Mouse (Mus musculus) CH12.LX (cell line): ENCODE results near the gene AB124611. TPM values are rescaled to one million over a fixed set of nuclear protein-coding genes. Genes with fewer than 3 reads are reported as not detected.
"Not testable (repeated sequence)": the region's sequence is repeated elsewhere in the genome, so short reads cannot be mapped to it uniquely, and the experiment has no call there.

Experiments
- DNase-seq: peaks from one replicate; pipeline ENCODE4 v3.0.0-alpha.2; 2013; ENCODE audit errors: extremely low read depth
- H3K27ac ChIP-seq: 2 replicates; pipeline ENCODE4 v1.5.1; 2012; ENCODE audit warnings: low read depth, mild to moderate bottlenecking, control low read depth, moderate library complexity; ENCODE audit not compliant: insufficient read depth
- H3K27me3 ChIP-seq: replicated peaks from 2 replicates; pipeline ENCODE3; 2012; ENCODE audit warnings: inconsistent platforms
- H3K36me3 ChIP-seq, 2 experiments: replicated peaks in 1 of 2; 2 replicates each; pipeline versions ENCODE3 to v1.6.1; 2012; ENCODE audit warnings: inconsistent platforms in 1 of 2, low read length in 1 of 2, mild to moderate bottlenecking in 1 of 2, mixed read lengths in 1 of 2, moderate library complexity in 1 of 2; ENCODE audit not compliant: control insufficient read depth in 1 of 2, insufficient read depth in 1 of 2
- H3K4me1 ChIP-seq, 2 experiments: 2 replicates each; pipeline ENCODE4 v1.6.1; 2012; ENCODE audit warnings: inconsistent platforms in 1 of 2, moderate library complexity in 1 of 2; ENCODE audit not compliant: insufficient read depth in 2 of 2, control insufficient read depth in 1 of 2
- H3K4me2 ChIP-seq: 2 replicates; pipeline ENCODE4 v1.6.1; 2012; ENCODE audit warnings: low read depth, mild to moderate bottlenecking, control low read depth; ENCODE audit not compliant: poor library complexity, insufficient read depth, severe bottlenecking
- H3K4me3 ChIP-seq, 3 experiments: fragments of 150-350 bp in 1 of 3; sonication (generic) in 1 of 3; replicated peaks in 1 of 3; 2 replicates each; pipeline versions ENCODE3 to v1.5.1; 2011 to 2012; ENCODE audit warnings: low read depth in 2 of 3, low read length in 2 of 3, mild to moderate bottlenecking in 2 of 3, moderate library complexity in 2 of 3, control low read depth in 1 of 3, improper control_type of control experiment in 1 of 3, inconsistent platforms in 1 of 3, mixed read lengths in 1 of 3; ENCODE audit not compliant: poor library complexity in 1 of 3
- H3K79me2 ChIP-seq: replicated peaks from 2 replicates; pipeline ENCODE4 v1.6.1; 2012; ENCODE audit warnings: mild to moderate bottlenecking, moderate library complexity; ENCODE audit not compliant: control insufficient read depth, poor library complexity, insufficient read depth, severe bottlenecking; ENCODE audit errors: extremely low read depth
- H3K9ac ChIP-seq: 2 replicates; pipeline ENCODE4 v1.6.1; 2012; ENCODE audit warnings: low read depth, mild to moderate bottlenecking, control low read depth, moderate library complexity; ENCODE audit not compliant: insufficient read depth
- H3K9me3 ChIP-seq: replicated peaks from 2 replicates; pipeline ENCODE3; 2012; ENCODE audit warnings: low read length, inconsistent platforms, mixed read lengths
- BHLHE40 ChIP-seq: IDR thresholded peaks from 2 replicates; pipeline ENCODE4 v1.6.1; 2011; ENCODE audit warnings: mild to moderate bottlenecking, low read depth, low read length, improper control_type of control experiment
- CHD1 ChIP-seq: IDR thresholded peaks from 2 replicates; pipeline ENCODE4 v1.6.1; 2012; ENCODE audit warnings: low read depth, low read length, improper control_type of control experiment, inconsistent platforms
- CTCF ChIP-seq, 2 experiments: IDR thresholded peaks in 1 of 2; conservative IDR thresholded peaks in 1 of 2; 2 replicates each; pipeline ENCODE4 v1.5.1; 2011 to 2012; ENCODE audit warnings: low read depth in 2 of 2, low read length in 2 of 2, improper control_type of control experiment in 1 of 2, inconsistent platforms in 1 of 2, mild to moderate bottlenecking in 1 of 2, moderate library complexity in 1 of 2
- ETS1 ChIP-seq: conservative IDR thresholded peaks from 2 replicates; pipeline ENCODE4 v1.6.1; 2012; ENCODE audit warnings: low read depth, mild to moderate bottlenecking, inconsistent platforms, low read length, improper control_type of control experiment, moderate library complexity
- GABPA ChIP-seq: IDR thresholded peaks from 2 replicates; pipeline ENCODE4 v1.6.1; 2012; ENCODE audit warnings: low read depth, low read length, improper control_type of control experiment, inconsistent platforms; ENCODE audit not compliant: insufficient replicate concordance
- HCFC1 ChIP-seq: IDR thresholded peaks from 2 replicates; pipeline ENCODE4 v1.6.1; 2012; ENCODE audit warnings: low read depth, mild to moderate bottlenecking, inconsistent platforms, low read length, improper control_type of control experiment
- JUND ChIP-seq: conservative IDR thresholded peaks from 2 replicates; pipeline ENCODE4 v1.6.1; 2011; ENCODE audit warnings: low read depth, low read length, improper control_type of control experiment
- KAT2A ChIP-seq: IDR thresholded peaks from 2 replicates; pipeline ENCODE4 v1.6.1; 2012; ENCODE audit warnings: low read length, improper control_type of control experiment, inconsistent platforms; ENCODE audit not compliant: insufficient replicate concordance
- MAZ ChIP-seq: IDR thresholded peaks from 2 replicates; pipeline ENCODE4 v1.6.1; 2012; ENCODE audit warnings: low read depth, mild to moderate bottlenecking, inconsistent platforms, low read length, improper control_type of control experiment, moderate library complexity
- MYC ChIP-seq: IDR thresholded peaks from 2 replicates; pipeline ENCODE4 v1.6.1; 2011; ENCODE audit warnings: low read depth, mild to moderate bottlenecking, improper control_type of control experiment, low read length
- NRF1 ChIP-seq: IDR thresholded peaks from 2 replicates; pipeline ENCODE4 v1.6.1; 2014; ENCODE audit warnings: low read depth, mild to moderate bottlenecking, inconsistent platforms, low read length, improper control_type of control experiment, moderate library complexity
- POLR2AphosphoS2 ChIP-seq: IDR thresholded peaks from 2 replicates; pipeline ENCODE4 v1.6.1; 2011; ENCODE audit warnings: low read depth, low read length, improper control_type of control experiment
- RAD21 ChIP-seq: IDR thresholded peaks from 2 replicates; pipeline ENCODE4 v1.6.1; 2011; ENCODE audit warnings: low read depth, mild to moderate bottlenecking, low read length, improper control_type of control experiment, moderate library complexity
- RCOR1 ChIP-seq: conservative IDR thresholded peaks from 2 replicates; pipeline ENCODE4 v1.6.1; 2012; ENCODE audit warnings: low read depth, mild to moderate bottlenecking, inconsistent platforms, low read length, improper control_type of control experiment
- SIN3A ChIP-seq: IDR thresholded peaks from 2 replicates; pipeline ENCODE4 v1.6.1; 2012; ENCODE audit warnings: low read length, improper control_type of control experiment, inconsistent platforms
- TCF12 ChIP-seq: IDR thresholded peaks from 2 replicates; pipeline ENCODE4 v1.6.1; 2014; ENCODE audit warnings: low read depth, mild to moderate bottlenecking, inconsistent platforms, low read length, improper control_type of control experiment
- ZC3H11A ChIP-seq: IDR thresholded peaks from 2 replicates; pipeline ENCODE4 v1.6.1; 2012; ENCODE audit warnings: low read depth, mild to moderate bottlenecking, inconsistent platforms, low read length, improper control_type of control experiment
- ZKSCAN1 ChIP-seq: IDR thresholded peaks from 2 replicates; pipeline ENCODE4 v1.6.1; 2012; ENCODE audit warnings: low read depth, inconsistent platforms, low read length, improper control_type of control experiment, borderline replicate concordance
- ZMIZ1 ChIP-seq: IDR thresholded peaks from 2 replicates; pipeline ENCODE4 v1.6.1; 2012; ENCODE audit warnings: low read depth, mild to moderate bottlenecking, inconsistent platforms, low read length, improper control_type of control experiment
- ZNF384 ChIP-seq: IDR thresholded peaks from 2 replicates; pipeline ENCODE4 v1.6.1; 2012; ENCODE audit warnings: low read depth, low read length, improper control_type of control experiment, inconsistent platforms
- dilution Hi-C: fragments of 300-500 bp; cut with MboI; formaldehyde crosslinking; loops from 2 replicates; pipeline ENCODE4 v1.14.3; 2020; ENCODE audit warnings: low sequenced_read_pairs; ENCODE audit not compliant: extremely low pct_unique_long_range_greater_than_20kb, extremely low pct_ligation_motif_present
- in situ Hi-C: fragments of 300-500 bp; cut with MboI; formaldehyde crosslinking; loops from 3 replicates; pipeline ENCODE4 v1.14.3; 2019; ENCODE audit warnings: low sequenced_read_pairs, low pct_ligation_motif_present, low pct_unique_long_range_greater_than_20kb, mixed read lengths
- polyA plus RNA-seq: library from polyadenylated mRNA; unstranded; fragments of >175 nt; gene quantifications from 2 replicates; pipeline ENCODE4 v1.2.1, GENCODE M21; 2012; ENCODE audit warnings: low read depth; ENCODE audit not compliant: insufficient read length
- total RNA-seq, 2 experiments: library from RNA; depleted of rRNA; stranded (reverse); fragments of 300-350 nt in 1 of 2; fragments of >200 nt in 1 of 2; gene quantifications; 2 replicates each; pipeline ENCODE4 v1.2.3; 2012 to 2014

The AB124611 gene
- total and polyA plus RNA-seq, 3 experiments: 0.89 to 2.1 (median 1.5) TPM

- H3K79me2 ChIP-seq, H3K9ac ChIP-seq: not testable (repeated sequence)
- peak; percentile 70 for TF ChIP-seq ZNF384
- TF ChIP-seq CTCF (conservative IDR thresholded peaks at IDR 0.05 in 1 of 2, IDR thresholded peaks at IDR 0.05 in 1 of 2; ENCODE audit: low read depth in 2 of 2, low read length in 2 of 2): peak in 1 of 2 experiments; percentile 15; a peak in 1 of 4 replicates
- TF ChIP-seq, all 38 proteins: peak for 2; not testable (repeated sequence) for 36
- H3K27me3 ChIP-seq, dilution Hi-C loops, H3K4me3 ChIP-seq, H3K27ac ChIP-seq, H3K9me3 ChIP-seq, H3K4me2 ChIP-seq, H3K36me3 ChIP-seq, in situ Hi-C loops, DNase-seq, H3K4me1 ChIP-seq: not testable (repeated sequence)
Observed at GRCm38 (mm10) chr9:21518690-21519089, 7.3 kb upstream of the AB124611 start.

DNA sequence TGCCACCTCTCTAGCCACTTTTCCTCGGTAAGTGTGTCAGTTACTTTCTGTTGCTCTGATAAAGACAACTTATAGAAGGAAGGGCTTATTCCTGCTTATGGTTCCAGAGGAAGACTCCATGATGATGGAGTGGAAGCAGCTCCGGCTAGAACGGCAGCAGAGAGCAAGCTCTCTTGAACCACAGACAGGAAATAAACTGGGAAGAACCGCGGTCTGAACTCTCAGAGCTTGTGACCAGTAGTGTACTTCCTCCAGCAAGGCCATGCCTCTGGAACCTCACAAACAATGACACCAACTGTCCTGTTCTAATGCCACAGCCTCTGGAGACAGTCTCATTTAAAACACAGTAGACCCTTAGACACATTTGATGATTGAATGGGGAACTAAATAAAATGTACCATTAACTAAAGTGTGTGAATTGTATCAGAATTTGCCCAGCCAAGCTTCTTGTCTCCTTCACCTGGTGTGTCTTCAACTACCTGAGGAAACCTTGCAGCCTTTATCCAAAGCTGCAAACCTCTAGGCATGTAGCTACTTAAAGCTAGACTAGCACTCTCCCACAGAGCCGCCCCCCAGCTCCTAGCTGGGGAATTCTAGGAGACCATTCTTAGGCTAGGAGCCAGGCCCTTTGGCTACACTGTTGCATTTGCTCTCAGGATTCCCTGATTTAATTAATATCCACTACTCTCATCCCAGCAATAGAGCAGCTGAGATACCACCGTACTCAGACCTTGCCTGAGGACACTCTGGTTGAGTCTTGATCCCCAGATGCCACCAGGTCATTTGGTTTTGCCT, 637 bp upstream of the AB124611 start:
- Histone ChIP-seq H3K4me1 (peaks cover 12 to 32% of the 10 kb centered on the region in 2 experiments), H3K27ac (no peak overlapping the region), H3K9me3 (peaks cover 2% of the 10 kb centered on the region), H3K4me3 (no peak overlapping the region), H3K79me2 (no peaks in the 10 kb centered on the region), H3K4me2 (no peak overlapping the region), H3K9ac (no peak overlapping the region), H3K36me3 (no peaks in the 10 kb centered on the region), H3K27me3 (no peaks in the 10 kb centered on the region)
- TF ChIP-seq ZNF384 (no peak), NRF1 (no peak), KAT2A (no peak), RAD21 (no peak), CHD1 (no peak), ETS1 (no peak), ZKSCAN1 (no peak), TCF12 (no peak), BHLHE40 (no peak), ZMIZ1 (no peak), MAZ (no peak), MYC (no peak), ZC3H11A (no peak), SIN3A (no peak), CTCF (conservative IDR thresholded peaks at IDR 0.05 in 1 of 2, IDR thresholded peaks at IDR 0.05 in 1 of 2; ENCODE audit: low read depth in 2 of 2, low read length in 2 of 2) (no peak), JUND (no peak), POLR2AphosphoS2 (no peak), HCFC1 (no peak), RCOR1 (no peak), GABPA (no peak)
- no peak for DNase-seq
- dilution Hi-C loops (no loop called here), in situ Hi-C loops (no loop called here)
